Mouse (Mus musculus): ENCODE measurements around the gene Kif6.

DNA sequence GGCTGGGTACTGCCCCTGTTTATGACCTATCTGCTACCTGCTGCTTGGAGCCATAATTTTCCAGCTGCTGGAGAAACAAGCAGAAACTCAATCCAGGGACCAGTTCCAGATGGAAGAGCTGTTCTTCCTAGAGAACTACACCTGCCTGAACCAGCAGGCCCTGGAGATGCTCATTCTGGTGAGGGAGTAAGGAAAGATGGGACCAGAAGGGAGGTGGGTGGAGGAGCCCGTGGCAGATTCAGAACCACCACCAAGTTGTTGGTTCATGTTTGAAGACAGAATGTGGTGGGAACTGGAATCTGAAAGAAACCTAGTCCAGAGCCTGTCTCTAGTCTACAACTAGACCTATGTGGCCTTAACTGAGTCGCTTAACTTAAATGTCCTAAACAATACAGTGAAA lies 312.7 kb downstream of the Kif6 start:
- TF ChIP-seq CTCF (conservative IDR thresholded peaks at IDR 0.05; ENCODE audit: insufficient read depth, insufficient read length, low read depth, low read length) (no peak), POLR2A (IDR thresholded peaks at IDR 0.05; ENCODE audit: low read depth, low read length) (no peak)
